Mouse (Mus musculus): Measurements from ENCODE around the gene Hjurp. TPM values are rescaled to one million over a fixed set of nuclear protein-coding genes. Genes with fewer than 3 reads are reported as not detected.

Gene Hjurp
- polyA plus RNA-seq, 1 experiment from 2014 or later = 118 TPM

Other genes starting within 250 kb of the Hjurp start
- gene Ugt1a10, start 222.2 kb downstream of the Hjurp start, polyA plus RNA-seq (2014; fragmentation: Nextera tagmentation; extraction: Ambion mirVana) = not detected in 2 replicates
- gene Ugt1a9, start 206.8 kb downstream of the Hjurp start, polyA plus RNA-seq (2014; fragmentation: Nextera tagmentation; extraction: Ambion mirVana) = not detected in 2 replicates
- not detected in 2 replicates for gene Ugt1a8, start 189.8 kb downstream of the Hjurp start, polyA plus RNA-seq (2014; fragmentation: Nextera tagmentation; extraction: Ambion mirVana)
- gene Ugt1a7c, start 182.6 kb downstream of the Hjurp start, polyA plus RNA-seq (2014; fragmentation: Nextera tagmentation; extraction: Ambion mirVana) = 0.39 and 0.55 TPM in 2 replicates
- not detected in 2 replicates for gene Ugt1a6b, start 174.4 kb downstream of the Hjurp start, polyA plus RNA-seq (2014; fragmentation: Nextera tagmentation; extraction: Ambion mirVana)
- gene Ugt1a6a, start 142.8 kb downstream of the Hjurp start, polyA plus RNA-seq (2014; fragmentation: Nextera tagmentation; extraction: Ambion mirVana) = not detected in 2 replicates
- not detected in 2 replicates for gene Ugt1a5, start 111.6 kb downstream of the Hjurp start, polyA plus RNA-seq (2014; fragmentation: Nextera tagmentation; extraction: Ambion mirVana)
- not detected in 2 replicates for gene Ugt1a2, start 77.0 kb downstream of the Hjurp start, polyA plus RNA-seq (2014; fragmentation: Nextera tagmentation; extraction: Ambion mirVana)
- gene Dnajb3, start 71.9 kb downstream of the Hjurp start, polyA plus RNA-seq (2014; fragmentation: Nextera tagmentation; extraction: Ambion mirVana) = 9.6 and 10.4 TPM in 2 replicates
- not detected in 2 replicates for gene Ugt1a1, start 65.7 kb downstream of the Hjurp start, polyA plus RNA-seq (2014; fragmentation: Nextera tagmentation; extraction: Ambion mirVana)
- 0.63 and 1.1 TPM in 2 replicates for gene Mroh2a, start 50.6 kb downstream of the Hjurp start, polyA plus RNA-seq (2014; fragmentation: Nextera tagmentation; extraction: Ambion mirVana)
- 0.10 TPM in 1 of 2 replicates, not detected in the other for gene Trpm8, start within 50 bp of the Hjurp start, polyA plus RNA-seq (2014; fragmentation: Nextera tagmentation; extraction: Ambion mirVana)
- gene Spp2, start 129.3 kb upstream of the Hjurp start, polyA plus RNA-seq (2014; fragmentation: Nextera tagmentation; extraction: Ambion mirVana) = 0.66 and 1.6 TPM in 2 replicates
- 0.10 TPM in 1 of 2 replicates, not detected in the other for gene Glrp1, start 232.4 kb upstream of the Hjurp start, polyA plus RNA-seq (2014; fragmentation: Nextera tagmentation; extraction: Ambion mirVana)